Mouse (Mus musculus): ENCODE results near the gene Exoc3l2. TPM values are rescaled to one million over a fixed set of nuclear protein-coding genes. Genes with fewer than 3 reads are reported as not detected.

Exoc3l2 gene
- total RNA-seq, 2 experiments from 2014 or later: 0.79 to 1.1 TPM

- no peak for DNase-seq
- intact Hi-C loops (cut with DNase I): no loop called here
Observed at GRCm38 (mm10) chr7:19477624-19478384, 14.7 kb downstream of the Exoc3l2 start.

GRCm38 (mm10) chr7:19483281-19483680 lies 20.1 kb downstream of the Exoc3l2 start:
- intact Hi-C loops (cut with DNase I): no loop called here

GRCm38 (mm10) chr7:19485488-19485887 lies 22.4 kb downstream of the Exoc3l2 start:
- intact Hi-C loops (cut with DNase I): no loop called here

More at GRCm38 (mm10) chr7:19483281-19483680, 20.1 kb downstream of the Exoc3l2 start:
- no peak for DNase-seq

GRCm38 (mm10) chr7:19486549-19486948 lies 23.4 kb downstream of the Exoc3l2 start:
- DNase-seq: no peak
- intact Hi-C loops (cut with DNase I): no loop called here

More at GRCm38 (mm10) chr7:19485488-19485887, 22.4 kb downstream of the Exoc3l2 start:
- DNase-seq: no peak

DNA sequence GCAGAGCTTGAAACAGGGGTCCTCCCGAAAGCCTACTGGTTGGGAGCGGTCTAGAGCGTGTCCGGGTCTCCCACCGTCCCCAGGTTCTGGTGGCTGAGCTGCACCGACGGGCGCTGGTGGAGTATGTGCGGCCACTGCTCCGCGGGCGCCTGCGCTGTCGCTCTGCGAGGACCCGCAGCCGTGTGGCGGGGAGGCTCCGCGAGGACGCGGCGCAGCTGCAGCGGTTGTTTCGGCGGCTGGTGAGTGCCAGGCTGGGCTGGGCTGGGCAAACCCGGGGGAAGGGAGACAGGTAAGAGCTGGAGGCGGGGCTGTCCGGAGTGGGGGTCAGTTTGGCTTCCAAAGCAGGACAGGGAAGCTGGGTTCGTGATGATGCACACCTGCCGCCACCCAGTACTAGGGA lies 26.4 kb downstream of the Exoc3l2 start:
- DNase-seq: no peak
- intact Hi-C loops (cut with DNase I): no loop called here

DNA sequence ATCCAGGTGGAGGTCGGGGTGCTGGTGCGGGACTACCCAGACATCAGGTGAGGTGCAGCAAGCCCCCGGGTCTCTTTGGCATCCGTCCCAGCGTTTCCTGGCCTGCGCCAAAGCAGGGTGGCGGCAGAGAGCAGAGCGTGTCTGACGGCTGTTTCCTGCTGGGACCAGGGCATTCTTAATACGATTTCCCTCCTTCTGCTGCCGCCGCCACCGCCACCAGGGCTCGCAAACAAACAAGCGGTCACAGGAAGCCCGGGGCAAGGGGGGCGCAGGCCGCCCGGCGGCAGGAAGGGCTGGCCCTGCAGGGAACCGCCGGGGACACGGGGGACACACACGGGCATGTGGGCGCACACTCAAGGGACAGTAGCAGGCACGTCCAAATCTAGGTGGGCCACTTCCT lies 28.6 kb downstream of the Exoc3l2 start:
- intact Hi-C loops (cut with DNase I): no loop called here
- peak; percentile 48 to 51 for DNase-seq

DNA sequence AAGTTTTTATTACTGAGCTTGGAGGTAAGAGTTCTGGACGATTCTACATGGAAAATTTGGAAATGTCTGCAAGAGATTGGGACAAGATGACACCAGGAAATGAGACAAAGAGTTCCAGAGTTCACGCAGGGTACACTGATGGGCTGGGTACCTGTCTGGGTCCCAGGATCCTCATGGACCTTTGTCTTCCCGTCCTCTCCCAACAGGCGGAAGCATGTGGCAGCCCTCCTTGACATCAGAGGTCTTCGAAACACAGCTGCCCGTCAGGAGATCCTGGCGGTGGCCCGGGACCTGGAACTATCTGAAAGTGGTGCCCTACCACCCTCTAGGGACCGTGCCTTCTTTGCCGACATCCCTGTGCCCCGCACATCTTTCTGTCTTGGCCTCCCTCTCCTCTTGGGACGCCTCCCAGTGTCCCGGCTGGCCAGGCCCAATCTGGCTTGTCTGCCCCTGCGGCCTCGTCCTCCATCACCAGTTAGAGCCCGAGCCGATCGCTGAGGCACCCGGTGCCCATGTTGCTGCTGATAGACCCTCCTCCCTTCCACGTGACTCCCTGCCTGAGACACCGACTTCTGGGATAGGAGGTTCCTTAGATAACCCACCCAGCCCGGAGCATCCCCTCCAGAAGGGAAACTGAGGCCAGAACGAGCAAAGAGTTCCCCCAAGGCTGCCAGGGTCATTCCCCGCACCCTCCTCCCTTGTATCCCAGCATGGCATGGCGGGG lies 31.8 kb downstream of the Exoc3l2 start:
- DNase-seq: no peak
- intact Hi-C loops (cut with DNase I): no loop called here

- intact Hi-C loops (cut with DNase I): no loop called here
- DNase-seq: peak; percentile 48 to 52
Observed at GRCm38 (mm10) chr7:19495521-19496213, 32.5 kb downstream of the Exoc3l2 start.

DNA sequence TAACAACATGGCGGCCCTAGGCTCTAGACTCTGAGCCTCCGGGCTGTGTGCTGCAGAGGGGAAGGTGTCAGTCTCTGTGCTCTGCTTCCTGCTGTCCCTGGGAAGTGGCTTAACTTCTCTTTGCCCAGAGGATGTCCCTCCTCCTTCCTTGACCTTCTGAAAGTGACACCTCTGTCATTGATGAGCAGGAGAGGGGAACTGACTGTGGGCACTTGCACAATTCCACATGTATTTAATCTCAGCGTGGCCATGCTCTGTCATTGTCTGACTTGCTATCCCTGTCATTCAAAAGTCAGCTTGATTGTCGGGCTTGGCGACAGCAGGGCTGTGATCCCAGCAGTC lies 33.1 kb downstream of the Exoc3l2 start:
- no peak for DNase-seq

DNA sequence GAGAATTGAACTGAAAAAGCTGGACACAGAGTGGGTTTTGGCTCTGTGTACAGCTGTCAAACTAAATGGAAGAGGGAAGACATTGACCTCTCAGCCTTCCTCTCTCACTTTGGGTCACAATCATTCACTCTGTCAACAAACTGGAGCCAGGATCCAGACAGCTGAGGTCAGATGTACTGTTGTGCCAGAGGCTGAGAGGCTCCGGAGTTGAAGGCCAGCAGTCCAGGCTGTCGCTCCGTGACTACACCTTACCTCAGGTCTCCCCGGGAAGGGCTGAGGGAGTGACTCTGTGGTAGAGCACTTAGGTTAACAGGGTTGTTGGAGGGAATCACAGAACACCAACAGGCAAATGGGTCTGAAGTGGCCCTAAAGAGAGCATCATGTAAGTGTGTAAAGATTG lies 35.2 kb downstream of the Exoc3l2 start:
- intact Hi-C loops (cut with DNase I): no loop called here
- DNase-seq: no peak

More for the DNA sequence above, 33.1 kb downstream of the Exoc3l2 start:
- intact Hi-C loops (cut with DNase I): no loop called here

DNA sequence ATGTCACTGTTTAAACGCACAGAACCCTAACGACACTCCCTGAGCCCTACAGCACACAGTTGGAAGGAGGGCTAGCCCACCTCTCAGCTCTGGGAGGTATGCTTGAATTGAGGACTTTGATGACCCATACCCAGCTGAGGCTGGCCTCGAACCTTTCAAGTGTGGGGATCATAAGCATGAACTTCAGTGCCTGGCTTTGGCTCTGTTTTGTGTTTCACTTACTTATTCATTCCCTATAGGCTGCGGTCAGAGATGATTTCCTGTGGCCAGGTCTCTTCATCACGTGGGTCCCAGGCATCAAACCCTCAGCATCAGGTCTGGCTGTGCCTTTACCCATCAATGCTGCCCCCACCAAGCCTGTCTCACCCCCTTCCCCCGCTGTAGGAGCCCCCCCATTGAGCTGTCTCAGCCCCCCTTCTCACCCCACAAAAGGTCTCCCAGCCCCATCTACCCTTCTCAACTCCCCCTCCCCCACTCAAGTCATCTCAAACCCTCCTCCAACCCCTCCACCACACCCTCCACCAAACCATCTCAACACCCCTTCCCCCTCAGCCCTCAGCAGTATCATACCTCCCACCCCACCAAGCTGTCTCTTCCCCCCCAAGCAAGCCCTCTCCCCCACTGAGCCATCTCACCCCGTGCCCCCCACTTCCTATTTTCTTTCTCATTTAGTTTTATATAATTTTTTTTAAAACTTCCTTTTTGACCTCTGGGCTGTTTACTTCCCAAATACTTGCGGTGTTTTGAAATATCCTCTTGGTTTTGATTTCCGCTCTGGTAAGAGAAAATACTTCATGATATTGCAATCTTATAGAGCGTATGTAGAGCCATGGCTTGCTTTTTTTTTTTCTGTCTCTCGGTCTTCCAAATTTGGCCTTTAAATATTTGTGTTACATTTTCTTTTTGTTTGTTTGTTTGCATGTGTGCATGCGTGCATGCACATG lies 37.6 kb downstream of the Exoc3l2 start:
- intact Hi-C loops (cut with DNase I): loop anchor here (5.0 kb wide), 3 partner anchors 38 to 117 kb away; partner anchors contain the start of gene Exoc3l2
- DNase-seq: no peak

GRCm38 (mm10) chr7:19501658-19502057 lies 38.5 kb downstream of the Exoc3l2 start:
- no peak for DNase-seq
- intact Hi-C loops (cut with DNase I): loop anchor here (5.0 kb wide), 3 partner anchors 39 to 116 kb away; partner anchors contain the start of gene Exoc3l2

DNA sequence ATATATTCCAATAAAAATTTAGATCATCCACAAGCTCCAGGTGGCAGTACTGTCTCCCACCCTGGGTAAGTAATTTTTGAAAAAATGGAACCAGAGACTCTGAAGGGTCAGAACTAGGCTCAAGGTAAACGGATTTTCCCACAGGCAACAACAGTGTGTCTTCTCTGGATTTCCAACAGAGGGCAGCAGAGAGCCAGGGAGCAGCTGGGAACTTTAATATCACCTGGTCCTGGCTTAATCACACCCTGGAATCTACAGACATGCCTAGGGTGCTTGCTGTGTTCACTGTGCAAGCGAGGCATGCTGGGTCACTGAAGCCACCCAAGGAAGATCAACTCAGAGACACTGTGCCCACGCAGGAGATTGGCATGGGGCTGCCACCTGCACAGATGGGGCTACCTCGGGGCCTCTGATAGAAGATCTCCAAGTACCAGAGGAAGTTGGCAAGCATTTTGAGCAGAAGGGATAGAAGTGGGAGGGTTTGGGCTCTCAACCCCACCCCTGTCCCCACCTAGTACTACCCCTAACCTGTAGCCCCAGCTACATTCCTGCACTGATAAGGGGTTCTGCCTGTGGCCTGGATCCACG lies 40.4 kb downstream of the Exoc3l2 start:
- intact Hi-C loops (cut with DNase I): loop anchor here (5.0 kb wide), 3 partner anchors 41 to 114 kb away; partner anchors contain the start of gene Exoc3l2

DNA sequence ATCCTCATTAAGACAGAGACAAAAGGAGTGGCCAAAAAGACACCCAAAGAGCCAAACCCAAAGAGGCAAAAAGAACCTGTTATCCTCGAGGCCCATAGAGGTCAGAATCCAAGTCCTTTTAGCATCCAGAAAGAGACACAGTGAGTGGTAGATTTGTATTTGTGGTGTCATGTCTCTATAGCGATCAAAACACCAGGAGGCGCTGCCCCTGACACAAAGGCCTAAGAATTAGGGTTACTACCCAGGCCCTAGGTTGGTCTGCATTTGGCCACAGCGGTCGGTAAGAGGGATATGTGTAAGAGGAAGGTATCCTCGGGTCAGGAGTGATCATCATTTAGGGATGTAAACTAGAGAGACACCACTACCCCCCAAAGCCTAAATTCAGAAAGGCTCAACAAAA lies 43.2 kb downstream of the Exoc3l2 start:
- no peak for DNase-seq
- intact Hi-C loops (cut with DNase I): loop anchor here (2.0 kb wide), 1 partner anchor 70 kb away; the partner anchor contains the start of genes Gemin7 and Zfp296

More for the DNA sequence above, 40.4 kb downstream of the Exoc3l2 start:
- peak; percentile 52 to 70 for DNase-seq

DNA sequence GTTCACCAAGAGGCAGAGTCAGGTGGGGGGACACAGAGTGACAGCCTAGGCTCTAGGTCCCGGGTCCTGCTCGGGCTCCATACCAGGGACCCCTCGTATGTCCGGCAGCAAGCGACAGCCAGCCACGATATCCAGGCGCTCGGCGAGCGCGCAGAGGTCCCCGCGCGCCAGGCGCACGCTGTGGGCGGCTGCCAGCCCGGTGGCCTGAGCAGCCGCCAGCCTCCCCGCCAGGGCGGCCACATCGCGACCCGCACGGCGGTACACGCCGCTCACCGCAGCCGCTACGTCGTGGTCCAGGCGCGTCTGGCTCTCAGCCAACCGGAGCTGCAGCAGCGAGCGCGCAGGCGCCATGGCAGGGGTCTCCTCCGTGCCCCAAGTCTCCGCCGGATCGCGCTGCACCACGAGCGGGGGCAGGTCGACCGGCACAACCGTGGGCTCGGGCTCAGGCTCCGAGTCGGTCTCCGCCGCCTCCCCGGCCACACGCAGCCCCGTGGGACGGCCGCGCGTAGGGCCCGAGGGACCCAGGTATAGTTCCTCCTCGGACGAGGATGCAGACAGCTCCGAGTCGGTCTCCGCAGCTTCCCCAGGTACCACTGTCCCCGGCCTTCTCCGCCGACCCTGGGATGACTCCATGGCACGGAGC lies 44.0 kb downstream of the Exoc3l2 start:
- intact Hi-C loops (cut with DNase I): loop anchor here (2.0 kb wide), 1 partner anchor 70 kb away; the partner anchor contains the start of genes Gemin7 and Zfp296

DNA sequence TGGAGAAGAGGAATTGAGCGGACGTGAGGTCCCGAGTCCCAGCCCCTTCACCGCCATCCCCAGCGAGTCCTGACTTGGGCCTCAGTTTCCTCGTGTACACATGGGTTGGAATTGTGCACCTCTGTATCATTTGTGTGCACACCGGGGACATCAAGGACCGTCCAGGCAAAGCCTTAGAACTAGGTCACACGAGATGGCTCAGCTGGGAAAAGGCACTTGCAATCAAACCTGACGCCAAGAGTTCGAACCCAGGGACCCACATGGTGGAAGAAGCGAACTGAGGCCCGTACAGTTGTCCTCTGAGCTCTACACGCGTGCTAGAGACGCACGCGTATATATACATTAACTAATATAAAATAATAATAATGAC lies 44.5 kb downstream of the Exoc3l2 start:
- DNase-seq: no peak
- intact Hi-C loops (cut with DNase I): loop anchor here (2.0 kb wide), 1 partner anchor 69 kb away; the partner anchor contains the start of genes Gemin7 and Zfp296

More for the DNA sequence above, 44.0 kb downstream of the Exoc3l2 start:
- peak; percentile 49 to 51 for DNase-seq

GRCm38 (mm10) chr7:19508150-19508923 lies 45.2 kb downstream of the Exoc3l2 start, which contains the start of the genes Bloc1s3 and Trappc6a:
Bloc1s3 (minus strand) TSS chr7:19508367.
Trappc6a (plus strand) TSS chr7:19508395.
- intact Hi-C loops (cut with DNase I): no loop called here
- peak; percentile 91 to 93 for DNase-seq
